Mouse (Mus musculus) frontal cortex, postnatal 25 days (tissue): ENCODE measurements around the gene Bms1.

Source experiments
- DNase-seq, 2 experiments: peaks; one replicate each; pipeline ENCODE4 v3.0.0; 2022; ENCODE audit warnings: low spot score in 2 of 2

Gene Bms1

GRCm38 (mm10) chr6:118419050-118419920, at the start of gene Bms1:
Gene Bms1 (minus strand): TSS chr6:118419474.
- peak; percentile 92 for DNase-seq

GRCm38 (mm10) chr6:118462069-118462705, 42.9 kb upstream of the Bms1 start:
- DNase-seq = no peak

GRCm38 (mm10) chr6:118457726-118458125, 38.5 kb upstream of the Bms1 start:
- DNase-seq = no peak

- DNase-seq = peak; percentile 85 to 87
Observed at GRCm38 (mm10) chr6:118455042-118455631, 35.9 kb upstream of the Bms1 start, which contains the start of gene Zfp248. Gene Zfp248 (minus strand): TSS chr6:118455528.

GRCm38 (mm10) chr6:118454452-118454851, 35.2 kb upstream of the Bms1 start:
- DNase-seq = peak; percentile 7 to 21

- DNase-seq = no peak
Observed at GRCm38 (mm10) chr6:118431502-118431901, 12.2 kb upstream of the Bms1 start.

- DNase-seq = no peak
Observed at GRCm38 (mm10) chr6:118426666-118427065, 7.4 kb upstream of the Bms1 start.

- DNase-seq = no peak
Observed at GRCm38 (mm10) chr6:118410428-118410827, 8.8 kb downstream of the Bms1 start.

- no peak for DNase-seq
Observed at GRCm38 (mm10) chr6:118408510-118408909, 10.8 kb downstream of the Bms1 start.

GRCm38 (mm10) chr6:118406421-118406820, 12.9 kb downstream of the Bms1 start:
- no peak for DNase-seq

- DNase-seq = no peak
Observed at GRCm38 (mm10) chr6:118390746-118391145, 28.5 kb downstream of the Bms1 start.

- DNase-seq = no peak
Observed at GRCm38 (mm10) chr6:118385962-118386361, 33.3 kb downstream of the Bms1 start.

GRCm38 (mm10) chr6:118381234-118381633, 38.0 kb downstream of the Bms1 start:
- no peak for DNase-seq

GRCm38 (mm10) chr6:118380630-118381029, 38.6 kb downstream of the Bms1 start:
- DNase-seq = no peak

GRCm38 (mm10) chr6:118379451-118380167, 39.7 kb downstream of the Bms1 start:
- peak; percentile 74 for DNase-seq

GRCm38 (mm10) chr6:118377611-118378010, 41.7 kb downstream of the Bms1 start:
- no peak for DNase-seq

- DNase-seq = no peak
Observed at GRCm38 (mm10) chr6:118376023-118376422, 43.3 kb downstream of the Bms1 start.

GRCm38 (mm10) chr6:118375457-118375856, 43.8 kb downstream of the Bms1 start:
- no peak for DNase-seq

- DNase-seq = no peak
Observed at GRCm38 (mm10) chr6:118375026-118375425, 44.2 kb downstream of the Bms1 start.

- peak; percentile 45 to 49 for DNase-seq
Observed at GRCm38 (mm10) chr6:118373294-118373693, 46.0 kb downstream of the Bms1 start.

- DNase-seq = peak in 1 of 2 experiments; percentile 17
Observed at GRCm38 (mm10) chr6:118372794-118373193, 46.5 kb downstream of the Bms1 start.

GRCm38 (mm10) chr6:118367502-118367901, 51.8 kb downstream of the Bms1 start:
- DNase-seq = no peak
